Mouse (Mus musculus) cerebellum, adult 11 months (tissue): Measurements from ENCODE around the gene Fgr.

Experiments
- DNase-seq: peaks from one replicate; pipeline ENCODE4 v3.0.0; 2022

Fgr gene

DNA sequence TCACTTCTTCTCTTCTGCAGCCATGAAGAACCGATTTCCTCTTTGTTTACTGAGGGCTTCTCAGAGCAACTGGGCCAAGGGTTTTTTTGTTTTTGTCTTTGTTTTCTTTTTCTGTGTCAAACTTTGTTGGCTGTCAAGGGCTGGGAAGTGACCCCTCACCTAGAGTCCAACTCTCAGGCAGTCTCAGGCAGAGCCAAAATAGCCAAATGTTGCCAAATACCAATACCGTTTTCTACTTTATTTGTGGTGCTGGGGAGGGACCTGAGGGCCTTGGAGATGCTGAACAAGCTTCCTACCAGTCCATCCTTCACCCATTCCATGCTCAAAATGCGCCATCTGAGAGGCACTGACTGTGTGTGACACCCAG is 14.2 kb upstream of the Fgr start:
- DNase-seq = no peak

DNA sequence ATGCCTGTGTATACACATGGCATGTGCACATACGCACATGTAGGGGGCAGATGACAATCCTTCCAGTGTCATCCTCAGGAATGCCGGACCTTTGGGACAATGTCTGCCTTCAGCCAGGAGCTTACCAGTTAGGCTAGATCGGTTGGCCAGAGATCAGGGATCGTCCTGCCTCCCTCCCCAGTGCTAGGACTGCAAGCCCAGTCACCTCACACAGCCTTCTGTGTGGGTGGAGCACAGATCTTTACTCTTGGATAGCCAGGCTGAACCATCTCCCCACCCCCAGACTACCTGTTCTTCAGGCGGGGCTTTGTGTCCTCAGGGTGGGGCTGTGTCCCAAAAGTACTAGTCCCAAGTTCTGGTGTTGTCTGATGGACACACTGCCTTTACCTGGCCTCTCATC is 13.6 kb upstream of the Fgr start:
- DNase-seq = no peak

DNA sequence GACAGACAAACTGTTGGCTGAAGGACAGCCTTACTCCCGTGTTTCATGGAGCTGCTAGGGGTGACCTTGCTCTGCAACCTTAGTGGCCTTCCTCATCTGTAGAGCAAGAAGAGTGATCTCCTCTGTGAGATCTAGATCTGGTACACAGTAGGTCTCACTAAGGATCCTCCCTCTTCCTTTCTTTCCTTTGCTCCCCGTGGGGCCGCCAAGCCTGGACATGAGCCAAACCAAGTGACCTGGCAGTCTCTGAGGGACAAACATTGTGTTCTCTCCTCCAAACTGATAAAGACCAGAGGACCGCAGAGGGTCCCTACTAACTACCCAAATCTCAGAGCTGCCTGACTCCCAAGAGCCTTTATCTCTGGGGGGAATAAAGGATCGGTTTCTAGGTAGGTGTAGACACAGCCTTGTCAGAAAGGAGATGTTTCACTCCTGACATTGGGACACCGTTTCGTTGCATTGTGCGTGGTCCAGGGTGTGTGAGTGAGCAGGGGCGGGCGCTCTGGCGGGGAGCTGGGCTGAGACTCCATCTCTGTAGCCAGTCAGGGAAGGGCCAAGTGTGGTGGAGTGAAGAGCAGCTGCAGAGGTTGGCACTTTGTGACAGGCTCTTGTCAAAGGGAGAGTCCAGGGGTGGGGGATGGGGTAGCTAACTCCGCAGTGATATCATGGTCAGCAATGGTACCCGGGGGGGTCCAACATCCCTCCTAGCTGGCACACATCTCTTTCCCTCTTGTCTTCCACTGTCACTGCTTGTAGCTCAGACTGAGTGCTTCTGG is 12.8 kb upstream of the Fgr start:
- no peak for DNase-seq

DNA sequence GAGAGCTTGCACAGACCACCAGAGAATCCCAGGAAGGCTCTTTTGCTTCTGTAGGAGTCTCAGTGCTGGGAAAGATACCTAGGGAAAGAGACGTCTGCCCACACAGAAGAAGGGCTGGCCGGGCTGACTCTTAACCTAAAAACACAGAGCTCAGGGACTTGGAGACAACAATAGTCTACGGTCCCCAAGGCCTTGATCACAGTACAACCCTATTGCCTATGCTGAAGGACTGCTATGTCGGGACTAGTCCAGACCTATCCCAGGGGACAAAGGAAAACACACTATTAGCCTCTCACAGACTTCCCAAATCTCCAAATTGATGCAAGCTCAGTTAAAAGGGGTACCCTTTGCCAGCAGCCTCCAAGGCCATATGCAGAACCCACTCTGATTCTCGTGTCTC is 12.0 kb upstream of the Fgr start:
- no peak for DNase-seq

DNA sequence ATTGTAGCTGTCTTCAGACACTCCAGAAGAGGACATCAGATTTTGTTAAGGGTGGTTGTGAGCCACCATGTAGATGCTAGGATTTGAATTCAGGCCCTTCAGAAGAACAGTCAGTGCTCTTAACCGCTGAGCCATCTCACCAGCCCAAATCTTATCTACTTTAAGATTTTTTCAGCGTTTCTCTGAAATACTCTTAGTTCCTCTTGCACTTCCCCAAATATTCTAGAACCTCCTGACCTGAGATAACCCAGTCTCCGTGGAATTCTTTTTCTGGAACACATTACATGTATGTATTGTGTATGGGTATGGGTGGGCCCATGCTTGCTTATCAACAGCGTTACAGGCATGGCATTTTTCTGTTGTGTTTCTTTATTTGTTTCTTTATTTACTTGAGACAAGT is 11.3 kb upstream of the Fgr start:
- no peak for DNase-seq

DNA sequence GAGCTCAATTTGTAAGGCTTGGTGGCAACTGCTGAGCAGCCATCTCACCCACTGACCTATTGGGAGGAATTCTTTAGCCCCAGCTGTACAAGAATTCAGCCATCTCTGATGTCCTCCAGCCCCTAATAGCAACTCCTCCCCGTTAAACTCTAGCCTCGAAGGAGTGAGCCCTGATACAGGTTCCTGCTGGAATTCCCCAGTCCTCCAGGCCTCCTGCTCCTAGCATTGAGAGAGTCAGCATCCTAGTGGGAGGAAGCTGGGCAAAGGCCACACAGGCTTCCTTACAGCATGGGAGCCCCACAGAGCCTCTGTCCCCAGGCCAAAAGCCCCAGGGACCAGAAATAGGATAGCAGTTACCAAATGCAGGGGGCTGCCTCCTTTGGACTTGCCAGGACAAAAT is 10.5 kb upstream of the Fgr start:
- DNase-seq = no peak

DNA sequence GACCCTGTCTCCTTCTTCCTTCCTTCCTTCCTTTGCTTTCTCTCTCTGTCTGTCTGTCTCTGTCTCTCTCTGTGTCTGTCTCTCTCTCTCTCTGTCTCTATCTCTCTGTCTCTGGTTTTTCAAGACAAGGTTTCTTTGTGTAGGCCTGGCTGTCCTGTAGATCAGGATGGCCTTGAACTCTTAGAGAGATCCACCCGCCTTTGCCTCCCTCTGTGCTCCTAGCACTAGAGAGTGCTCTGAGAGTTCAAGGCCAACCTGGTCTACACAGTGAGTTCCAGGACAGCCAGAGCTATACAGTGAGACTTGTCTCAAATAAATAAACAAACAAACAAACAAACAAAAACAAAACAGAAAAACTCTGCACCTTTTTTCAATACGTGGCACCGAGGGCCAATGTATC is 9.8 kb upstream of the Fgr start:
- DNase-seq = no peak

DNA sequence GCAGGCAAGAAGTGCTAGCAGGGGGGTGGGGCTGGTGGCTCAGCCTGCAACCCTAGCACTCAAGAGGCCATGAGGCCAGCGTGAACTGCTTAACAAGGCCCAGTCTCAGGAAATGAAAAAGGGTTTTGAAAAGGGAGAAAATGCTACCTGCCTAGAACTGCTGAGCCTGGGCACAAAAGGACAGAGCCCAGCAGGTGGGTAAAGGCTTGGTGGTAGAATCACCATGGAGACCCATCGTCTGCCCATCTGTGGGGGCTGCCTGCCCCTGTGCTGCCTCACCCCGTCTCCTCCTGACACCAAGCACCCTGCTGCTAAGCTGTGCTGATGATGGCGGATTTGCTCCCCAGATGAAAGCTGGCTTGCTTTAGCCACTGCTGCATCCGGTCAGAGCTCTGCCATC is 9.4 kb upstream of the Fgr start:
- no peak for DNase-seq

DNA sequence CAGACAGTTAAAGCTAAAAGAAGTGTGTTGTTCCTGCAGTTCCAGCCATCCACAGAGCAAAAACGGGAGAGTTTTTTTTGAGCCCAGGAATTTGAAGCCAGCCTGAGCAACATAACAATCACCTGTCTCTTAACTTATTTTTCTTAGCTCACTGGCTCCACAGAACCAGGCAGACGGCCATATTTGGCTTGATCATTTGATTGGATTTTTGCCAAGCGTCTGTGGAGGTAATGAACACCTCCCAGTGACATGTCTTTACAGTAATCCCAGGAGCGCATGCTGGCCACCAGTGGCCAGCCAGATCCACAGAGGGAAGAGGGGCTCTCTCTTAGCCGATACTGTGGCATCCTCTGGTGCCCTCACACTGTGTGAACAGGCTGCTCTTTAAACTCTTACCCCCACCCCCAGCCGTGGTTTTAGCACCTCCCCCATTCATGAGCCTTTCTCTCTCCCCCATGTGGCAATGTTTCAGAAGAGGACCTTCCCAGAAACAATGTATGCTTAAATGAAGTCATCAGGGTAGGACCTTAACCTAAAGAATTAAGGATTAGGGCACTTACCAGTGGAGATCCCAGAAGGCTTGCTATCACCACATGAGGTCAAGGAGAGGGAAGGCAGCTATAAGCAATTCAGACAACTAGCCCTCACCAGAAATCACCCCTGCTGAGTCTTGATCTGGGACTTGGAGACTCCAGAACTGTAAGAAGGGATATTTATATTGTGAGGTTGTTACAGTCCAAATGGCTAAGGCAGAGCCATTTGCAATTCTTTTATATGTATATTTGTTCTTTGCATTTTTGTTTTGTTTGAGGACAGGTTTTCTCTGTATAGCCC is 5.6 kb upstream of the Fgr start:
- no peak for DNase-seq

DNA sequence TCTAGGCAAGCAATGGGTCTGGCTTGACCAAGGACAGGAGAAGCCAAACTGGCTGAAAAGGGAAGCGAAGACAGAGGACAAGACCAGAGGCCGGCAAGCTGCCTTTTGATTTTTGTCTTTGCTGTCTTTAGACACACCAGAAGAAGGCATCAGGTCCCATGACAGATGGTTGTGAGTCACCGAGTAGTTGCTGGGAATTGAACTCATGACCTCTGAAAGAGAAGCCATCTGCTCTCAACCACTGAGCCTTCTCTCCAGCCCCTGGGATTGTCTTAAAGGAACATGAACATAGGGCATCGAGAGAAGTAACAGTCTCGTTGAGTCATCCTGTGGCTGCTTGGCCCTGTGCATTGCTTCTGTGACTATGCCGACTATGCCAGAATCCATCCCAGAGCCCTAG is 2.3 kb upstream of the Fgr start:
- no peak for DNase-seq

DNA sequence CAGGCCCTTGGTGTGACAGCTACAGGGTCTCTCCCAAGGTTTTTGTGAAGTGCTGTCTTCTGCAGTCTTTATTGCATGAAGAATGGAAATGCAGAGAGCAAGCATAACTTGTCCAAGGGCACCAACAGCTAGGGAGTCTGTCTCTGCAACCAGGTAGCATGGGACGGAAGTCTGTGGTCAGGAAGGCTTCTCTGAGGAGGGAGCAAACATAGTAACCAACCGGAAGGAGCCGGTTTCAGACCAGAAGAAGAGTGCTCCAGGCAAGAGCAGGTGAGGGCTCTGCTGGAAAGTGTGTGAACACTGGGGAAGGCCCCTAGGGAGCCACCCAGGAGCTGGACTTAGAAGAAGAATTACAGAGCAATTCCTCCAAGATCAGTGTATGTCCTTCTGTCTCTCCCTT is 1.8 kb upstream of the Fgr start:
- DNase-seq = no peak

DNA sequence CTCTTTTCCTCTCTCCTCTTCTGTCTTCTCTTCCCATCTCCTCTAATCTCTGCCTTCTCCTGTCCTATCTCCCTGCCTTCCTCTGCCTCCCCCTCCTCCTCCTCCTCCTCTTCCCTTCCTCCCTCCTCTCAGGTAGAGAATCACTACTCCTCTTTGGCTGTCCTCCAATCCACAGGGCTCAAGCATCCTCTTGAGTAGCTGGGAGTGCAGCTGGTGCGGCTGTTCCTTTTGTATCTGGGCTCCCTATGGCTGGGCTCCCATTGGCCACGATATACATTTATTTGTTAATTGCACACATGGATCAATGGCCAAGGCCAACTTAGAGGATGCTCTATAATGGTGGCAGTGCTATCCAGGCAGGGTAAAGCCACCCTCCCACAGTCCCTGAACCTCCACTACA is 1.3 kb upstream of the Fgr start:
- no peak for DNase-seq

DNA sequence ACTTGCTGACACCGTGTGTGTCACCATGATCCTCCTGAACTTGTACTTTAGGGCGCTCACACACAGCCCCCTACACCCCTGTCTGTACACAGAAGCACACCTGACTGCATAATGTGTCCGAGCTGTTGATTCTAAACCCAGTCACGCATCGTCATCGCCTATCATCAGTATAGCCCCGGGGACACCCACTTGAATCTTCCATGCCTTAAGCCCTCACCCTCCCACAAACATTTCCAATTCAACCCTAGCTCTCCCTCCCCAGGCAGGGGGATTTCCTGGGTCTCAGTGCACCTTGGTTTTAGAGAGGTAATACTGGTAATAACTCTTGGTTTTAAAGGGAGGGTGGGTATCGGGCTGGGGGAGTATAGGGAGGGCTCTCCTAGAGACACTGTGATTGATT is 709 bp upstream of the Fgr start:
- DNase-seq = no peak

DNA sequence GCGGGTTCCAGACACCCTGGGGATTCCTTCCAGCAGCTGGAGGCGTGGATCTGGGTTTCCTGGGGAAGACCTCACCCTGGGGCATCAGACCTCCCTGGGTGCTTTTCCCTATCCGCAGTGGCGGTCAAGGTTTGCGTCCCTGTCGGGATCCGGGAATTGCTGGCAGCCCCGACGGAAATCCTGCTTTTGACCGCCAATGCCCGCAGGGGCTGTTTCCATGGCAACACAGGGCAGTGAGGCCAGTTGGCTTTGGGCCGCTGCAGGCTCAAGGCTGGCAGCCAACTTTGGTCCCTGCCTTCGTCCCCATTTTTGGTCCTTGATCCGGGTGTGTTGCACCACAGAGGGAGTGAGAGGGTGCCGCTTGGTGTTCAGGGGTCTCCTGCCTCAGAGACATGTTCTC is 1.0 kb downstream of the Fgr start:
- DNase-seq = peak; percentile 75

DNA sequence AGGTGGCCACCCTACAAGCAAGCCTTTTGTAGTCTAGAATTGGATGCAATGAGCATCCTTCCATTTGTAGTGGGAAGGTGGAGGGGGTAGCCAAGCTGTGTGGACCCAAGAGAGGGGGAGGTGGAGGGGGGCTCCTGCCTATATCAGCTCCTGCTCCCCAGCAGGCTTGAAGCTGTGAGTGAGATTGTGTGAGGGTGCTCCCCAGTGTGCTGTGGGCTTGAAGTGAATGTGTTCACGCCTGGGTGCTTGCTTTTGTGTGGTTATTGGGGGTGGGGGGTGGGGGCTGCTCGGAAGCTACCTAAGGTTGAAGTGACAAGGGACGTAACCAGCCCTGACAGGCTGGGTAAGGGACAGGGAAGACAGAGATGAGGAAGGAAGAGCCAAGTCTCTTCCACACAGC is 1.9 kb downstream of the Fgr start:
- no peak for DNase-seq

DNA sequence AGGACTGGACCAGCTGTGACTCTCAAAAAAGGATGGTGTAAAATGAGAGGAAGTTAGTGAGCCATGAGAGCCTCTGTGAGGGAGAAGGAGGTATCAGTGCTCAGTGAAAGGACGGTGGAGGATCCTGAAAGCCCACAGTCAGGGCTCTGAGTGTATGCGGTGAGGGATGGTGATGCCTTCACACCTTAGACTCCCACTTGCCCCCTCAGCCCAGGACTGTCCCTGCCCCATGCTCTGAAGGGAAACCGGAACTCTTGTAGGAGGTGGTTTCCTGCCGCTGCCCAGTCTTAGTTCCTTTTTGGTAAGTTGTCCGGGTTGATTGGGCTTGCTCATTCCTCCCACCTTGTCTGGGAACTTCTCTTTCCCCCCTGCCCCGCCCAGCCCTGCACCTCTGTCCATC is 2.8 kb downstream of the Fgr start:
- no peak for DNase-seq

DNA sequence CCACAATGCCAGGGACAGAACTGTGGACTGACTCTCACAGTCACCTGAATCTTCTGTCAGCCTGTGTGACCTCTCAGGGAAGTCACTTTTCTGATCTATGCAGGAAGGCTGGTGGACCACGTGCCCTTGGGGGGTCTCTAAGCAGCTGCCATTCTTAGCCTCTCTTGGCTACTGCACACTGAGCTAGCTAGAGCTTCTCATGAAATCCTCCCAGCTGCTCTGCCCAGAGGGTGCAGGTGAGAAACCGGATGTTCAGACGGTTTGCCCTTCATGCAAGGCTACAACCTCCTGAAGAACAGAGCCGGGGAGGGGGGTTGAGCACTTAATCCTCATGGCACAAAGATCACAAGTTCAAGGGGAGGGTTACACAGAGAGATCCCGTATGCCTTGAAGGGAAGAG is 3.7 kb downstream of the Fgr start:
- no peak for DNase-seq

DNA sequence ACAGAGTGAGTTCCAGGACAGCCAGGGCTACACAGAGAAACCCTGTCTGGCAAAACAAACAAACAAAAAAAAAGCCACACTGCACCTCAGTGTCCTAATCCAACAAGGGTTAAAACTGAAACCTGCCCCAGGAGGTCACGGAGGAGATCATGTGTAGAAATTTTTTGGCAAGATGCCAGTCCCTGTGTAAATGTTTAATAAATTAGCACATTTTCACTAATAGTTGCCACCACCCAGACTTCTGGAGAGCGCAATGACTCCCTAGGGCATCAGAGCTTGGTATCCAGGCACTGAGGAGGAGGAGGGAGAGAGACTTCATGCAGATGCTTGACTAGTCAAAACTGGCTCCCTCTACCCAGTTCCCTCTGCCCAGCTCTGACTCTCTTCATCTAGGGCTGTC is 5.3 kb downstream of the Fgr start:
- DNase-seq = no peak

DNA sequence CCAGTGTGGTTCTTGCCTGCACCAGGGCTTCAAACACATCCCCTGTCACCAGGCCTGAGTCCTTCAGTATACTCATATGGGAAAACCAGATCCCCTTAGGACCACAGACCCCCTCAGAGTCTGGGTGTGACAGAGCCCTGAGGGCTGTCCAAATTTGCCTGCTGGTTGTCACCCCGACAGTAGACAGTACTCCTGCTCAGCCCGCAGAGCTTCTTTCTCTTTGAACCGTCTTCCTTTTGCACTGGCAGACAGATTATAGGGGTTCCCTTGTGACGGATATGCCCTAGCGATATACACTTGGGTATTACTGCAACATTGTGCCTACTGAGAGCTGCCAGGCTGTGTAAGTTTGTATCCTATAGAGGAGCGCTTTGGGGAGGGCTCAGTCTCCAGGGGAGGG is 7.7 kb downstream of the Fgr start:
- no peak for DNase-seq

DNA sequence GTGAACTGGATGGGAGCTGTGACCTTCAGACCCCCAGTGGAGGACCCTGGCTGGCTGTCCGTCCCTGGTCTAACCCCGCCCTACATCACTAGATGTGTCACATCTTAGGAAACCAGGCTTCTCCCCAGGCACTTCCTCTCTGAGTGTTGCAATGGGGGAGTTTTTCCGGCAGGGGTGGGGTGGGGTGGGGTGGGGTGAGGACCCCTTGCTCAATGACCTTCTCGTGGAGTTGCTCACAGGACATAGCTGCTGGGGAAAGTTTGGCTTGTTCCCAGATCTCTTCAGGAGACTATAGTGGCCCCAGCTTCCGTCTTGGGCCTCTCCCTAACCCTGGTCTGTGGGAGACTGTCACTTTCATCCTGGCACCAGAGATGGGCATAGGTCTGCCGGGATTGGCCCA is 9.1 kb downstream of the Fgr start:
- DNase-seq = no peak

DNA sequence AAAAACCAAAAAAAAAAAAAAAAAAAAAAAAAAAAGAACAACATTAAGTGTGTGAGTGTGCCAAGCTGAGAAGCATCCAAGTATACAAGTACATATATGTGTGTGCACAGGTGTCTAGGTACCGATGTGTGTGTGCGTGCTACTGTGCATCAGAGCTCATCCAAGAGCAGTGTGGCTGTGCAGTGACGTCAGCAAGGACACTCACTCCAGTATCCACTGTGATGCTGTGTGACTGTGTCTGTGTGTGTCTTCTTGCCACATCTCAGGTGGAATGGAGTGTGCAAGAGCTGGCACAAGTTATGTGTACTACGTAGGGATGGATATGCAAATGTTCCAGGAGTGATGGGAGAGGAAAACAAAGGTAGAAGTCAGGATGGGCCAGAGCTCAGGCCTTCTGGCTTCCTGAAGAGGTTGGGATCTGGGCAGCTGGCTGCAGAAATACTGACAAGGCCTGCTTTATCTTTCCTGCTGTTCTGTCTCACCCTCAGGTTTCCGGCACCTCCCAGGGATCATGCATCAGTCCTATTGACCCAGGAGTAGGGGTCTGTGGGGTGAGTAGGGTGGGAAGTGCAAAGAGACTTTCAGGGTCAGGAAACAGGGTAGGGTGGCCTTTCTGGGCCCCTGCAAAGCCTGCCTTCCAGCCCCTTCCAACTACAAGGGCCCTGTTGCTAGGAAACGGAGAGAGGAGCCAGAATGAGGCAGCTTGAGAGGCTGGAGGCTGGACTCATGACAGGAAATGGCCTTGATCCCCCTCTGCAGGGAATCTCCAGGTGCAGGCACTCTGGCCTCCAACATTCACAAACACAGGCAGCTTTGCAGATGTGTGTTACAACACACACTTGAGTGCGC is 10.0 kb downstream of the Fgr start:
- no peak for DNase-seq

DNA sequence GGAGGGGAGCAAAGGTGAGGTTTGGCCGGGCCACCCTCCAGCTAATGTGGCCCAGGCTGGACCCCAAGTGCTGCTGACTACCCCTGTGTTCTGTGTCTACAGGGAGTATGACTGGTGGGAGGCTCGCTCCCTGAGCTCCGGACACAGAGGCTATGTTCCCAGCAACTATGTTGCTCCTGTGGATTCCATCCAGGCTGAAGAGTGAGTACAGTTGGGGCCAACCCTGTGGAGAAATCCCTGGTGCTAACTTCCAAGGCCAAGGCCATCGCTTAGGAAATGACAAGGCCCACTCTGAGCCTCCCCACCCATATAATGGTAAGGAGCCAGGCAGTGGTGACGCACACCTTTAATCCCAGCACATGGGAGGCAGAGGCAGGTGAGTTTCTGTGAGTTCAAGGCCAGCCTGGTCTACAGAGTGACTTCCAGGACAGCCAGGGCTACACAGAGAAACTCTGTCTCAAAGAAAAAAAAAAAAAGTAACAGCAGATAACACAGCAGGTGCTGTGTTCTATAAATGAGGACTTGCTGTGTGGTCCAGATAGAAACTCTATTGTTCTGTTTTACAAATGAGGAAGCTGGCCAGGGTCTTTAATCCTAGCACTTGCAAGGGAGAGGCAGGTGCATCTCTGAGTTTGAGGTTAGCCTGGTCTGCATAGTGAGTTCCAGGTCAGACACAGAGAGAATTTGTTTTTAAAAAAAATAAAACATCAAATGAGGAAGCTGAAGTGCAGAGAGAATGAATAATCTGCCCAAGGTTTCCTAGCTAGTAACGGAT is 14.9 kb downstream of the Fgr start:
- no peak for DNase-seq

DNA sequence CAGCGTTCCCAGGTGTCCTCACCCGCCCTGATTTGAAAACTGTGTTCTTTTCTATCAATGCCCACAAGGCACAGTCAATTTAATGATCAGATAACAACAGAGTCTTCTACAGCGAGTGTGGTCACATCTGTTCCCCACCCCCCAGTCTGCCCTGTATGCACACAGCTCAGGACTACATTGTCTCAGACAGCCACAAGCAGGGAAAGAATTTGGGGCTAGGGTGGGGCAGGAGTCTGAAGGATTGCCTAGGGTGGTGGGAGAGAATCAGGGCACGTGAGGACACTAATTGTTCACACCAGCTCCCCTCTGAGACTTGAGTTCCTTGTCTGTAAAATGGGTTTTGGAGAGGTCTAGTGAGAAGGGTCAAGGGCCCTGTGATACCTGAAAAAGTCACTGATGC is 19.7 kb downstream of the Fgr start:
- DNase-seq = no peak
